Mouse (Mus musculus) megakaryocyte, embryonic 14.5 days (primary cell): ENCODE measurements around the gene Tbxa2r.

Experiments
- FLI1 ChIP-seq: IDR thresholded peaks from 2 replicates; pipeline ENCODE4 v1.6.1; 2012; ENCODE audit warnings: low read length, inconsistent platforms, mixed read lengths
- GATA1 ChIP-seq: IDR thresholded peaks from 3 replicates; pipeline ENCODE4 v1.6.1; 2012; ENCODE audit warnings: mixed read lengths, low read length, inconsistent platforms, borderline replicate concordance

DNA sequence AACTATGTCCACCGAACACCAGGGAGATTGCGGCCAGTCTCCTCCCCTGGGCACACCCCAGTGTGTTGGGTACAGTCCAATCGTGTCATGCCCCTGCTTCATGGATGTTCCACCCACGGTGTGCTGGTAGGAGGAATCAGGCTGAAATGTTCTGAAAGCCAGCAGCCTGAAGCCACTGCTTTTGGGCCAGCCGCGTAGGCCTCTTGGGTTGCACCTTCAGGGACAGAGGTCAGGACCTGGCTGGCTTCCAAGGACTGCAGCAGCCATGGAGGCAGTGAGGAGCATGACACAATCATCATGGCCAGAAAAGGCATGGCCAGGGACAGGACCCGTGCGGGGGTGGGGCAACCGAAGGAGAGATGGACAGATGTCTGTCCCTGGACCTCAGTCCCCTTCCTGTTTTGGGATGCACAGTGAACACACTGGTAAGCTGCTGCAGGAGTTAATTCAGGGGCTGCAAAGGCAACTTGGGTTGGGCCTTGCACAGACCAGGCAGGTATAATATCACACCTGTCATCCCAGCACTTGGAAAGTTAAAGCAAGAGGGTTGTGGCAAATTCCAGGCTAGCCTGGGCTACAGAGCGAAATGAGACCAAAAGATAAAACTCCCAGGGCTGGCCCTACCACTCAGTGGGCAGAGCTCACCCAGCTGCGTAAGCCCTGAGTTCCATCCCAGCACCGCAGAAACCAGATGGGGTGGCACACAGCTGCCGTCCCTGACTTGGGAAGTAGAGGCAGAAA, 9.8 kb upstream of the Tbxa2r start:
- TF ChIP-seq GATA1 (no peak), FLI1 (no peak)
